Mouse (Mus musculus) hindbrain, embryonic 12.5 days (tissue): ENCODE results near the gene D16Ertd472e. TPM values are rescaled to one million over a fixed set of nuclear protein-coding genes. Genes with fewer than 3 reads are reported as not detected.
"Not testable (repeated sequence)": the region's sequence is repeated elsewhere in the genome, so short reads cannot be mapped to it uniquely, and the experiment has no call there.

Experiments used
- ATAC-seq: fragments of 200-750 bp; cut with Nextera tagmentation; 2 replicates; pipeline ENCODE4 v1.8.0; 2017; ENCODE audit warnings: moderate TSS enrichment; ENCODE audit not compliant: low FRiP score
- H3K27ac ChIP-seq: fragments of 300-500 bp; sonication (generic); 2 replicates; pipeline ENCODE4 v1.5.1; 2016; ENCODE audit warnings: mild to moderate bottlenecking
- H3K27me3 ChIP-seq: fragments of 300-500 bp; sonication (generic); 2 replicates; pipeline ENCODE4 v1.6.1; 2016; ENCODE audit warnings: mild to moderate bottlenecking
- H3K36me3 ChIP-seq: fragments of 300-500 bp; sonication (generic); 2 replicates; pipeline ENCODE4 v1.6.1; 2016; ENCODE audit warnings: mild to moderate bottlenecking
- H3K4me1 ChIP-seq: fragments of 300-500 bp; sonication (generic); 2 replicates; pipeline ENCODE4 v1.6.1; 2016
- H3K4me2 ChIP-seq: fragments of 300-500 bp; sonication (generic); replicated peaks from 2 replicates; pipeline ENCODE4 v1.6.1; 2016; ENCODE audit warnings: mild to moderate bottlenecking
- H3K4me3 ChIP-seq: fragments of 300-500 bp; sonication (generic); 2 replicates; pipeline ENCODE4 v1.5.1; 2016; ENCODE audit warnings: mild to moderate bottlenecking
- H3K9ac ChIP-seq: fragments of 300-500 bp; sonication (generic); 2 replicates; pipeline ENCODE4 v1.6.1; 2016; ENCODE audit warnings: mild to moderate bottlenecking, moderate library complexity
- H3K9me3 ChIP-seq: fragments of 300-500 bp; sonication (generic); replicated peaks from 2 replicates; pipeline ENCODE4 v1.6.1; 2016; ENCODE audit warnings: mild to moderate bottlenecking
- WGBS: fragments of 180-500 bp; shearing (Covaris S2); methylation state at CpG from one replicate; pipeline ENCODE4 v1.1.7; 2016; 5-methylcytosine and 5-hydroxymethylcytosine counted together
- polyA plus RNA-seq: library from polyadenylated mRNA; unstranded; fragments of >200 nt; fragmentation: Nextera tagmentation; extraction: Ambion mirVana; gene quantifications from 2 replicates; pipeline ENCODE4 v1.2.1, GENCODE M21; 2016

Gene D16Ertd472e
- polyA plus RNA-seq, 1 experiment from 2014 or later = 15.0 TPM

GRCm38 (mm10) chr16:78531957-78532605 lies 44.4 kb downstream of the D16Ertd472e start:
- H3K36me3 ChIP-seq = no peaks in the 10 kb centered on the region
- ATAC-seq = no peak
- WGBS = 52% methylated on average over 6 of the region's 6 CpGs
- no peak overlapping the region for H3K27ac ChIP-seq
- no peak overlapping the region for H3K4me2 ChIP-seq
- no peaks in the 10 kb centered on the region for H3K4me1 ChIP-seq
- H3K27me3 ChIP-seq = no peaks in the 10 kb centered on the region
- no peak overlapping the region for H3K4me3 ChIP-seq
- no peaks in the 10 kb centered on the region for H3K9me3 ChIP-seq
- H3K9ac ChIP-seq = no peak overlapping the region

GRCm38 (mm10) chr16:78522974-78523373 lies 53.5 kb downstream of the D16Ertd472e start:
- Histone ChIP-seq H3K27me3 (no peaks in the 10 kb centered on the region), H3K36me3 (no peaks in the 10 kb centered on the region), H3K27ac (no peak overlapping the region), H3K4me1 (no peaks in the 10 kb centered on the region), H3K9me3 (no peaks in the 10 kb centered on the region), H3K4me2 (no peak overlapping the region), H3K4me3 (no peak overlapping the region), H3K9ac (no peak overlapping the region)
- ATAC-seq = no peak
- 94% methylated on average over 4 of the region's 4 CpGs for WGBS

GRCm38 (mm10) chr16:78518697-78519096 lies 57.8 kb downstream of the D16Ertd472e start:
- Histone ChIP-seq H3K4me3 (no peak overlapping the region), H3K27me3 (no peaks in the 10 kb centered on the region), H3K36me3 (no peaks in the 10 kb centered on the region), H3K27ac (no peak overlapping the region), H3K9me3 (no peaks in the 10 kb centered on the region), H3K9ac (no peak overlapping the region), H3K4me2 (no peak overlapping the region), H3K4me1 (no peaks in the 10 kb centered on the region)
- 75% methylated on average over 7 of the region's 7 CpGs for WGBS
- ATAC-seq = no peak

- Histone ChIP-seq H3K27ac (no peak overlapping the region), H3K4me3 (no peak overlapping the region), H3K27me3 (no peaks in the 10 kb centered on the region), H3K4me2 (no peak overlapping the region), H3K9me3 (no peaks in the 10 kb centered on the region), H3K9ac (no peak overlapping the region), H3K4me1 (no peaks in the 10 kb centered on the region), H3K36me3 (no peaks in the 10 kb centered on the region)
- ATAC-seq = no peak
- 86% methylated on average over 2 of the region's 2 CpGs for WGBS
Measured at GRCm38 (mm10) chr16:78517171-78517570, 59.3 kb downstream of the D16Ertd472e start.

- Histone ChIP-seq H3K9me3 (no peaks in the 10 kb centered on the region), H3K4me2 (no peak overlapping the region), H3K36me3 (no peaks in the 10 kb centered on the region), H3K27me3 (no peaks in the 10 kb centered on the region), H3K4me1 (no peaks in the 10 kb centered on the region), H3K27ac (no peak overlapping the region), H3K4me3 (no peak overlapping the region), H3K9ac (no peak overlapping the region)
- WGBS = 84% methylated on average over 8 of the region's 8 CpGs
- no peak for ATAC-seq
Measured at GRCm38 (mm10) chr16:78511526-78511925, 65.0 kb downstream of the D16Ertd472e start.

- no peaks in the 10 kb centered on the region for H3K4me1 ChIP-seq
- no peaks in the 10 kb centered on the region for H3K9me3 ChIP-seq
- no peaks in the 10 kb centered on the region for H3K36me3 ChIP-seq
- no peak for ATAC-seq
- H3K9ac ChIP-seq = no peak overlapping the region
- H3K4me3 ChIP-seq = no peak overlapping the region
- H3K4me2 ChIP-seq = no peak overlapping the region
- no peak overlapping the region for H3K27ac ChIP-seq
- H3K27me3 ChIP-seq = no peaks in the 10 kb centered on the region
- 94% methylated on average over 9 of the region's 9 CpGs for WGBS
Measured at GRCm38 (mm10) chr16:78502492-78502891, 74.0 kb downstream of the D16Ertd472e start.

GRCm38 (mm10) chr16:78492696-78493095 lies 83.8 kb downstream of the D16Ertd472e start:
- not testable (repeated sequence) for ATAC-seq, H3K27me3 ChIP-seq
- 97% methylated on average over 12 of the region's 12 CpGs for WGBS

GRCm38 (mm10) chr16:78490779-78491178 lies 85.7 kb downstream of the D16Ertd472e start:
- no peak overlapping the region for H3K27ac ChIP-seq
- H3K27me3 ChIP-seq = no peaks in the 10 kb centered on the region
- H3K4me1 ChIP-seq = no peaks in the 10 kb centered on the region
- no peaks in the 10 kb centered on the region for H3K9me3 ChIP-seq
- 55% methylated on average over 5 of the region's 5 CpGs for WGBS
- H3K36me3 ChIP-seq = no peaks in the 10 kb centered on the region
- no peak for ATAC-seq
- H3K4me3 ChIP-seq = no peak overlapping the region
- no peak overlapping the region for H3K9ac ChIP-seq
- H3K4me2 ChIP-seq = no peak overlapping the region

More at GRCm38 (mm10) chr16:78492696-78493095, 83.8 kb downstream of the D16Ertd472e start:
- H3K4me2 ChIP-seq, H3K9me3 ChIP-seq, H3K9ac ChIP-seq, H3K36me3 ChIP-seq, H3K4me3 ChIP-seq, H3K27ac ChIP-seq, H3K4me1 ChIP-seq: not testable (repeated sequence)

Other genes with a start within 250 kb of the D16Ertd472e start
- 40.7 and 41.6 TPM in 2 replicates for gene Btg3, start 199.5 kb downstream of the D16Ertd472e start, polyA plus RNA-seq